Mouse (Mus musculus): ENCODE results near the gene Lrrc23. TPM values are rescaled to one million over a fixed set of nuclear protein-coding genes. Genes with fewer than 3 reads are reported as not detected.
A peak's percentile ranks its signal among the peaks of the same experiment; 100 is the strongest.
"Not testable (repeated sequence)": the region's sequence is repeated elsewhere in the genome, so short reads cannot be mapped to it uniquely, and the experiment has no call there.

Lrrc23 gene
- polyA plus RNA-seq (2012; rRNA removed) = 5.0 and 7.6 TPM in 2 replicates

DNA sequence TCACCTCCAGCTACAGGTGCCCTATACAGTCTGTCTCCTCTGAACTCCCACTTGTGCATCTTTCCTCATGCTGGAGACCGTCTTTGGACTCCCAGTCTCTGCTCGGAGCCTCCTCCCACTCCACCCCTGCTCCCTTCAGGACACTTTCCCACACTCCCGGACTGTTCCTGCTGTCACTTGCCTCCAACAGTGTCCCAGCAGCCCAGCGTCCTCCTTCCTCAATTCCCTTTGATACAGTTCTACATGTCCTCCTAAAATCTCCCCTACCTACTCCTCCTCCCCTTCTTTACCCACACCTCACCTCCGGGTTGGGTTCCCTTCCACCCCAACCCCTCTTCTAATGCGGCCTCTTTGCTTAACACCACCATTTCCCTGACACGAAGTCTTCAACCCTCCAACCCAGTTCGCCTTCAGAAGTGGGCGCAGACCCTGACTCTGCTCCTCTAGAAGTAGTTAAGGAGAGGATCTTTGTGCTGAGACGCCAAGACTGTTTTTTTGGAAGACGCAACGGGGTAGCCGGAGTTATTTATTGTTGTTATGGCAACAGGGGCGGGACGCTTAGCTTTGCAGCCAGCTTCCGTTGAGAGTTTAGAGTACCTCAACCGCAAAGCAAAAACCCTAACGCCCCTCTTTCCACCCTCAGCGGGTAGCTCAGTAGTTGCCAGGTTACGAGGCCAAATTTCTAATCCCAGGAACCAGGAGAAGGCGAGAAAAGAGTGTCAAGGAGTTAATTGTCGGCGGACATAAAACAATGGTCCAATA, at the start of gene Lrrc23:
TSS of gene Lrrc23 (minus strand) at position 506 of the 762 bp plus-strand sequence.
- no peak for DNase-seq (ENCODE audit: extremely low spot score in 1 of 2, low spot score in 1 of 2)

DNA sequence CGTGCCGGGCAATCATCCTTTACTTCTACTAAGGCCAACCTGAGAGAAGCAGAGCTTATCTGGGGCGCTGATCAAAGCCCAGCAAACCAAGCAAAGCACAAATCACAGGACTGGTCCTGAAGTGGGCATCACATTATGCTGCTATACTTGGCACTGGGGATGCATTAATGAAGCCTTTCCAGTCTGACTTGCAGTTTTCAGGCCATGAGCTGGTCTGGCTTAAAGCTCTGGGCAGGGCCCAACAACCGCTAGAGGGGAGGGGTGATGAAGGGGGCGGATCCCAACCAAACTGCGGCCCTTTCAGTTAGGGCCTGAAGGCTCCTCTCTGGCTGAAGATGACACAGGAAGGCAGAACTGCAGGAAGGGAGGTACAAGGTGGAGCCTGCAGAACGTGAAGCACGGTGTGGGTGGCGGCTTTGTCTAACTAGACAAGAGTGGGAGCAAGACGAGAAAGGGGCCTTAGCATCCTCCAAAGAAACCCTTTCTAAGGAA, 48.6 kb upstream of the Lrrc23 start:
- peak in 1 of 2 experiments; percentile 50 for DNase-seq (ENCODE audit: extremely low spot score in 1 of 2, low spot score in 1 of 2)

GRCm38 (mm10) chr6:124822049-124822448, 42.5 kb upstream of the Lrrc23 start:
- DNase-seq (ENCODE audit: extremely low spot score in 1 of 2, low spot score in 1 of 2) = no peak

DNA sequence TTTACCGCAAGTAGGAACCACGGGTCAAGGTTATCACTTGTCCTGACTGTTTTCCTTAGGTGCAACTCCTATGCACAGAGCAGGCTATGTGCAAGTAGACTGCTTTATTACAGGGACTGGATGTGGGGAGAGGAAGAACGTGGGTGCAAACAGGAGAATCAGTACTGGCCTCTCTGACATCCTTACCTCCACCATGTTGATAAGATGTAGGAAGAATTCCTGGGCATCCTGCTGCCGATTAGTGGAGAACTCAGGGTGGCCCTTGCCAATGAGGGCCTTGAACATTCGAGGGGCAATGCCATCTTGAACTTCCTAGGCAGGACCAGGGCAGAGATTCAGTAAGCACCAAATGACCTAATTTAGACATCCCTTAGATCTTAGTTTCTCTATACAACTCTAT, 41.4 kb upstream of the Lrrc23 start:
- no peak for DNase-seq (ENCODE audit: extremely low spot score in 1 of 2, low spot score in 1 of 2)

DNA sequence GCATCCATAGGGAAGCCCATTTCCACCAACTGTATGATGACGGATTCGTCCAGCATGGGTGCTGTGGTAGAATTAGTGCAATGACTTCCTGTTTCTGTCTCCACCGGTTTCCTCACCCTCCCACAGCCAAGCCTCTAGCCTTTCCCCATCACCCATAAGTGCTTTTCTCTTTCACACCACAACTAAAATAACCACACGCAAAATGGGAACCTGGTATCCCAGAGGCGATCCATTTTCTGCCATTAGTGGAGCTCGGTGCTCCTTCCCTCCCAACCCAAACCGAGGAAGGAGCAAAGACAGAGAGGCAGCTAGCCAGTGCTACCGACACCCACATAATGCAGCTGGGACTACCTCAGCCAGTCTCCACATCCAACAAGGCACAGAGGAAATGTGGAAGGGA, 38.4 kb upstream of the Lrrc23 start:
- DNase-seq (ENCODE audit: extremely low spot score in 1 of 2, low spot score in 1 of 2) = no peak

DNA sequence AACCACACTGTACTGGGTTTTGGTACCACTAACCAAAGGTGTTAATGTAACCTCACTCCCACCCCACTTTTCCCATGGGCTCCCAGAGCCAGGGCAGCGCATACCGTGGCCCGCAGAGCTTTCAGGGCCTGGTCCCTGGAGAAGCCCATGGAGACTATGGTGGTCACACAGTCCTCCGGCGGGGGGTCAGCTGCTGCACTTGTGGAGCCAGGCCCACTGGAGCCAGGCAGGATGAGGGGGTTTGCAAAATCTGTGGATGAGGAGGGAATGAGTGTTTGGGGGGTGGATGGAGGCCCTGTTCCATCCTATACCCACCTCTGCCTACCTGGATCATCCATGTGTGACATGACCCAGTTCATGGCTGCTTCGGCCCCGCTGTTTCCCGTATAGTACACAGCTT, 38.0 kb upstream of the Lrrc23 start:
- no peak for DNase-seq (ENCODE audit: extremely low spot score in 1 of 2, low spot score in 1 of 2)

- no peak for DNase-seq (ENCODE audit: extremely low spot score in 1 of 2, low spot score in 1 of 2)
Measured at GRCm38 (mm10) chr6:124817125-124817524, 37.6 kb upstream of the Lrrc23 start.

- no peak for DNase-seq (ENCODE audit: extremely low spot score in 1 of 2, low spot score in 1 of 2)
Measured at GRCm38 (mm10) chr6:124816611-124817010, 37.1 kb upstream of the Lrrc23 start.

GRCm38 (mm10) chr6:124814858-124815774, 35.6 kb upstream of the Lrrc23 start:
- DNase-seq (ENCODE audit: extremely low spot score in 1 of 2, low spot score in 1 of 2) = no peak

DNA sequence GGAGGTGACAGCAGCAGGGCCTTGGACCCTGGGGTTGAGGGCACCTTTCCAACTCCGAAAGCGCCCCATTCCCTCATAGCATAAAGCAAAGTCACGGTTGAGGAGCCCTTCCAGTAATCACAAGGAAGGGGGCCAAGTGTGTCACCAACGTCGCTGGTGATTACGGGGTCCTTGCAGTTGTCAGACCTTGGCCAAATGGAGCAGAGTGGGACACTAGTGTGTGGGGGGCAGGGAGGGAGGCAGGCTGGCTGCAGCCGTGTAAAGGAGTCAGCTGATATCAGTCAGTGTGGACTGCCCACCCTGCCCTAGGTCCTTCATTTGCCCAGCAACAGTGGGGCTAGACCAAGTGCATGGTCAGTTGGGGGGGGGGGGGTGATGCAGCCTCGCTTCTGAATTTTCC, 34.9 kb upstream of the Lrrc23 start:
- no peak for DNase-seq (ENCODE audit: extremely low spot score in 1 of 2, low spot score in 1 of 2)

GRCm38 (mm10) chr6:124813933-124814332, 34.4 kb upstream of the Lrrc23 start, which contains the start of gene Tpi1:
Tpi1 (minus strand) TSS chr6:124814296.
- DNase-seq (ENCODE audit: extremely low spot score in 1 of 2, low spot score in 1 of 2) = peak; percentile 83 to 93

DNA sequence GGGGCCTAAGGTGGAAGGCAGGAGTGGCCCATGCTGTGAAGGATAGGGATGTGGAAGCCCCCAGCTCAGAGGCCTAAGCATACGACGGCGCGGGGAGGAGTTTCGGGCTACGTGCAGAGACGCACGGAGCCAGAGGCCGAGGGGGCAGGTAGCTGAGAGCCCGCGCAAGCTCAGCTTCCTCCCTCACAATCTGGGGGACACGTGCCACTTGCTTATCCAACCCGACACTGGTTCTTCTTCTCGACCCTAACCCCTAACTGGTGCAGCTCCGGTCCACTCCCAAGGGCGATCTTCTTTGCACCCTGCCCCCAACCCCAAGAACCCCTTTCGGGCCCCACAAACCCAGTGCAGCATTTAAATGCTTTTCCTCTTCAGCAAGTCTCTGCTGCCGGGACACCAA, 34.0 kb upstream of the Lrrc23 start:
- peak in 1 of 2 experiments; percentile 80 for DNase-seq (ENCODE audit: extremely low spot score in 1 of 2, low spot score in 1 of 2)

DNA sequence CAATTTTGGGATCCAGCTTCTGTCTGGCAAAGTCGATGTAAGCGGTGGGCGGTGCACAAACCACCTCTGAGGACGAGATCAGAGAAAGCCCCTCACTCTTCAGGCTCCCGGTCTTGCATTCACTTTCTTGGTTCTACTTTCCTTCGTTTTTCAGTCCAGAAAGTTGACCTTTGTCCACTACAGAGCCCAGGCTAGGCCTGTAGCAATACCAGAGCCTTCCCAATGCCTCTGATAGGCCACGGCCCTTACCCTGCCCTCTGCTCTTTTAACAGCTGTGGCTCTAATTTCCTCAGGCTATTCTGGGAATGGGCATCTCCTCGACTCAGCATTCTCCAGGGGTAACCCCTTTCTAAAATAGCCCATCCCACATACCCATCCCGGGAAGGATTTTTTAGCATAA, 33.3 kb upstream of the Lrrc23 start:
- no peak for DNase-seq (ENCODE audit: extremely low spot score in 1 of 2, low spot score in 1 of 2)

DNA sequence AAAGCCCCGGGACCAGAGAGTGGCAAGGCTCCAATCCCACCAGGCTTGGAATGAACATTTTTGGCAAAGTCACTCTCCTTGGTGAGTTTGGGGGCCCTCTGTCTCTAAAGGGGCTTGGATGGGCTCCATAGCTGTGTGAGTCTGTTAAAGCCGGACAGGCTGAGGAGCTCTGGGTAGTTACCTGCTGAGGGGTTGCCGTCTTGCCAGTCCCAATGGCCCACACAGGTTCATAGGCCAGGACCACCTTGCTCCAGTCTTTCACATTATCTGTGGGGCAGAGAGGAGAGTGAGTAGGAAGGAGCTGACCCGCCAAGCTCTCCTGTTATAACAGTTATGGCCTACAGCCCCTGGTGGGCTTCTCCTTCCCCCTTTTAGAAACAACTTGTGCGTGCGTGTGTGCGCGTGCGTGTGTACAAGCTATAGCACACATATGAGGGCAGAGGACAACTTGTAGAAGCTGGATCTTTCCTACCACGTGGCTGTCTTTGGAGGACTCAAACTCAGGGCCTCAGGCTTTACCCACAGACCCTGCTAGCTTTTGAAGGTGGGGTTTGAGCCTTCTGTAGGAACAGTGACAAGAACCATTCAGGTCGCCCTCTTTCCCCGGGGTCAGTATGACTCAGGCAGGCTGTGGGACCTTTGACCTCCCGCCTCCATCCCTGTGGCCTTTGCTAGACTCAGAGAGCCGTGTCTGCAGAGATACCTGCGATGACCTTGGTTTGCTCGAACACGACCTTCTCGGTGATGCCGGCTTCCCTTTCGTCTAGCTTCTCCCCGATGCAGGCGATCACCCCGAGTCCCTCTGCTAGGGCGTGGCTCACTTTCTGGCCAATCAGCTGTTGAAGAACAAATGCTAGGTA, 32.4 kb upstream of the Lrrc23 start:
- DNase-seq (ENCODE audit: extremely low spot score in 1 of 2, low spot score in 1 of 2) = no peak

- no peak for DNase-seq (ENCODE audit: extremely low spot score in 1 of 2, low spot score in 1 of 2)
Measured at GRCm38 (mm10) chr6:124811403-124811665, 31.8 kb upstream of the Lrrc23 start.

DNA sequence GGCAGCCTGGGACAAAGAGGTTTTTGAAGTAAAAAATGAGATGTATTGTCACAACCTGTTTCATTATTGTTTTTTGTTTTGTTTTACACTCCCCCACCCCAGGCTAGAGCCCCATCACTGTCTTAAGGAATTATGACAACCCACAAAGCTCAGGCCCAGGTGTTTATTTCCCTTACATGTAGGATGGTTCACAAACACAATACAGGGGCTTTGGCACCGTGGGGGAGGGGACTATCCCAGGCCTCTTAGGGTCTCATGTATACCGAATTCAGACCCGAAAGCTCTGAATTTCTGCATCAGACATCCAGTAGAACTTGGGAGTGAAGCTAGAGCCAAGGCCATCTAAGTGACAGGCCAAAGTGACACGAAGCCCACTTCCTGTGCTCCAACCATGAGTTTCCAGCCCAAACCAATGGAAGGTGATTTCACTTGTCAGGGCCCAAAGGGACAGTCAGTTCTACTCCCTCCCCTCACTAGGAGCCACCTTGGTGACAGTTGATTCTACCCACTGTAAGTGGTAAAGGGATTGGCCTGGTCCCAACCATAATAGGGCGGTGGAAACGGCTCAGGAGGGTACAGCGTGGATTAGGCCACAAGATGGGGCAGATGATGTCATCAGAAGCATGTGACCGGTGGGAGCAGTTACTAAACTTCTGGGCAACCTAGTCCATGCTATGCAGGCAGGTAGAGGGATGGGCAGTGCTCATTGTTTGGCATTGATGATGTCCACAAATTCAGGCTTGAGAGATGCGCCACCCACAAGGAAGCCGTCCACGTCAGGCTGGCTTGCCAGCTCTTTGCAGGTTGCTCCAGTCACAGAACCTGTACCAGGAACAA, 31.3 kb upstream of the Lrrc23 start:
- not testable (repeated sequence) for DNase-seq (ENCODE audit: extremely low spot score in 1 of 2, low spot score in 1 of 2)

DNA sequence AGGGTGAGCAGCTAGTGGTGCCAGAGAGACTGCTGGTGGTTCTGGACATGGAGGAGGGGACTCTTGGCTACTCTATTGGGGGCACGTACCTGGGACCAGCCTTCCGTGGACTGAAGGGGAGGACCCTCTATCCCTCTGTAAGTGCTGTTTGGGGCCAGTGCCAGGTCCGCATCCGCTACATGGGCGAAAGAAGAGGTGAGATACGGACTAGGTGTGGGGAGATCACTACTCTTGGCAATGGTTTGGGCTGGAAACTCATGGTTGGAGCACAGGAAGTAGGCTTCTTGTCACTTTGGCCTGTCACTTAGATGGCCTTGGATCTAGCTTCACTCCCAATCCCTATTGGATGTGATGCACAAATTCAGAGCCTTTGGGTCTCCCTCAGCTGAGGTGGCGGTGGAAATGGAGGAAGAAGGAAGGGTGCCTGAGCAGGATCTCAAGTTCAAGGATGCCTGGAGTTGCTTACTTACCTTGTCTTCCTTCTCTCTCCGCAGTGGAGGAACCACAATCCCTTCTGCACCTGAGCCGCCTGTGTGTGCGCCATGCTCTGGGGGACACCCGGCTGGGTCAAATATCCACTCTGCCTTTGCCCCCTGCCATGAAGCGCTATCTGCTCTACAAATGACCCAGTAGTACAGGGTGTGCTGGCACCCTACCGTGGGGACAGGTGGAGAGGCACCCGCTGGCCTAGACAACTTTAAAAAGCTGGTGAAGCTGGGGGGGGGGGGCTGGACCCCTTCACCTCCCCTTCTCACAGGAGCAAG, 30.4 kb upstream of the Lrrc23 start:
- DNase-seq (ENCODE audit: extremely low spot score in 1 of 2, low spot score in 1 of 2) = no peak

- peak in 1 of 2 experiments; percentile 69 for DNase-seq (ENCODE audit: extremely low spot score in 1 of 2, low spot score in 1 of 2)
Measured at GRCm38 (mm10) chr6:124809052-124809774, 29.7 kb upstream of the Lrrc23 start.
